Mouse (Mus musculus): Measurements from ENCODE around the gene Ss18l2. TPM values are rescaled to one million over a fixed set of nuclear protein-coding genes. Genes with fewer than 3 reads are reported as not detected.

Gene Ss18l2
- polyA plus RNA-seq, 1 experiment from 2014 or later = 145 TPM

DNA sequence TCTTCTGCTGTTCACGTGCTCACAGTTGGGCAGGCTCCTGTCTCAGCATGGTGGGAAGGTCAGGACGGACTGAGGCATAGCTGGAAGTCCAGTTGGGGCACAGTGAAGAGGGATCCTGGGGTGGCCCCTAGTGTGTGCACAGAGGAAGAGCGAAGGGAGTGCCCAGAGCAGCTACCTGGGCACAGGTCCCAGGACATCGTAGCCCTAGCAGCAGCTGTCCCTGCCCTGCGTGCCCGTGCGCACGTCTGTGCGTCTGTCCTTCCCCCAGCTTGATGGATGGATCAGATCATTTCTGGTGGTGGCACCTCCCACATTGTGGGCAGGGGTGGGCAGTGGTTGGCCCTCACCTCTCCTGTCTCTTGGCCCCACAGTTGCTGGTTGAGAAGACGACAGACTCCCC is 52.1 kb downstream of the Ss18l2 start:
- Histone ChIP-seq H3K9me3 (no peaks in the 10 kb centered on the region), H3K9ac (replicated peaks) (no peak overlapping the region)

GRCm38 (mm10) chr9:121762761-121763160 is 52.6 kb downstream of the Ss18l2 start:
- no peaks in the 10 kb centered on the region for H3K27me3 ChIP-seq
- H3K4me2 ChIP-seq (replicated peaks) = no peak overlapping the region
- no peak overlapping the region for H3K9ac ChIP-seq (replicated peaks)
- no peak overlapping the region for H3K27ac ChIP-seq (replicated peaks)
- H3K36me3 ChIP-seq = peaks cover 37% of the 10 kb centered on the region
- H3K4me1 ChIP-seq = peaks cover 32% of the 10 kb centered on the region
- no peak for ATAC-seq (replicated peaks)
- WGBS = 89% methylated on average over 25 of the region's 25 CpGs
- H3K4me3 ChIP-seq = no peak overlapping the region
- no peaks in the 10 kb centered on the region for H3K9me3 ChIP-seq

More for the DNA sequence above, 52.1 kb downstream of the Ss18l2 start:
- Histone ChIP-seq H3K36me3 (peaks cover 32% of the 10 kb centered on the region), H3K4me1 (peaks cover 32% of the 10 kb centered on the region), H3K27ac (replicated peaks) (no peak overlapping the region), H3K4me2 (replicated peaks) (no peak overlapping the region), H3K4me3 (no peak overlapping the region), H3K27me3 (no peaks in the 10 kb centered on the region)
- no peak for ATAC-seq (replicated peaks)
- 85% methylated on average over 10 of the region's 10 CpGs for WGBS

Other genes with a start within 250 kb of the Ss18l2 start
- 30.0 and 35.0 TPM in 2 replicates for gene Cck, start 214.6 kb upstream of the Ss18l2 start, polyA plus RNA-seq (2015; fragmentation: Nextera tagmentation; extraction: Ambion mirVana)
- not detected in 2 replicates for gene Lyzl4, start 68.2 kb upstream of the Ss18l2 start, polyA plus RNA-seq (2015; fragmentation: Nextera tagmentation; extraction: Ambion mirVana)
- 0.45 and 0.77 TPM in 2 replicates for gene Vipr1, start 67.6 kb upstream of the Ss18l2 start, polyA plus RNA-seq (2015; fragmentation: Nextera tagmentation; extraction: Ambion mirVana)
- 33.9 and 39.2 TPM in 2 replicates for gene Sec22c, start 4.8 kb upstream of the Ss18l2 start, polyA plus RNA-seq (2015; fragmentation: Nextera tagmentation; extraction: Ambion mirVana)
- gene Nktr, start 8.8 kb downstream of the Ss18l2 start, polyA plus RNA-seq (2015; fragmentation: Nextera tagmentation; extraction: Ambion mirVana) = 57.5 and 58.4 TPM in 2 replicates
- 20.1 and 20.6 TPM in 2 replicates for gene Zfp651, start 49.0 kb downstream of the Ss18l2 start, polyA plus RNA-seq (2015; fragmentation: Nextera tagmentation; extraction: Ambion mirVana)
- 0.50 and 0.69 TPM in 2 replicates for gene Klhl40, start 67.3 kb downstream of the Ss18l2 start, polyA plus RNA-seq (2015; fragmentation: Nextera tagmentation; extraction: Ambion mirVana)
- gene Hhatl, start 82.2 kb downstream of the Ss18l2 start, polyA plus RNA-seq (2015; fragmentation: Nextera tagmentation; extraction: Ambion mirVana) = 0.25 TPM in 1 of 2 replicates, not detected in the other
- 1.9 and 3.0 TPM in 2 replicates for gene Ccdc13, start 129.1 kb downstream of the Ss18l2 start, polyA plus RNA-seq (2015; fragmentation: Nextera tagmentation; extraction: Ambion mirVana)
- 124 and 129 TPM in 2 replicates for gene Higd1a, start 148.0 kb downstream of the Ss18l2 start, polyA plus RNA-seq (2015; fragmentation: Nextera tagmentation; extraction: Ambion mirVana)
- gene Ackr2, start 188.0 kb downstream of the Ss18l2 start, polyA plus RNA-seq (2015; fragmentation: Nextera tagmentation; extraction: Ambion mirVana) = 1.9 and 2.7 TPM in 2 replicates
- gene Cyp8b1, start 206.0 kb downstream of the Ss18l2 start, polyA plus RNA-seq (2015; fragmentation: Nextera tagmentation; extraction: Ambion mirVana) = 0.15 TPM in 1 of 2 replicates, not detected in the other
- gene Fam198a, start 240.7 kb downstream of the Ss18l2 start, polyA plus RNA-seq (2015; fragmentation: Nextera tagmentation; extraction: Ambion mirVana) = 1.4 TPM in 2 replicates